Mouse (Mus musculus) megakaryocyte, embryonic 14.5 days (primary cell): ENCODE results near the gene Plekha8. TPM values are rescaled to one million over a fixed set of nuclear protein-coding genes. Genes with fewer than 3 reads are reported as not detected.

Experiments
- H3K27me3 ChIP-seq: replicated peaks from 2 replicates; pipeline ENCODE3; 2012; ENCODE audit warnings: inconsistent platforms
- H3K36me3 ChIP-seq: replicated peaks from 2 replicates; pipeline ENCODE3; 2012; ENCODE audit warnings: low read length, inconsistent platforms, mixed read lengths
- H3K4me1 ChIP-seq: 2 replicates; pipeline ENCODE4 v1.6.1; 2012; ENCODE audit warnings: inconsistent platforms
- H3K4me3 ChIP-seq: replicated peaks from 2 replicates; pipeline ENCODE3; 2012; ENCODE audit warnings: moderate library complexity, mild to moderate bottlenecking, inconsistent platforms
- H3K9me3 ChIP-seq: 2 replicates; pipeline ENCODE4 v1.6.1; 2012; ENCODE audit warnings: inconsistent platforms
- FLI1 ChIP-seq: IDR thresholded peaks from 2 replicates; pipeline ENCODE4 v1.6.1; 2012; ENCODE audit warnings: low read length, inconsistent platforms, mixed read lengths
- GATA1 ChIP-seq: IDR thresholded peaks from 3 replicates; pipeline ENCODE4 v1.6.1; 2012; ENCODE audit warnings: mixed read lengths, low read length, inconsistent platforms, borderline replicate concordance
- polyA plus RNA-seq: library from polyadenylated mRNA; stranded (reverse); fragments of >175 nt; gene quantifications from 2 replicates; pipeline ENCODE4 v1.2.3, GENCODE M21; 2012; ENCODE audit warnings: low replicate concordance; ENCODE audit not compliant: insufficient read depth

Plekha8 gene
- polyA plus RNA-seq, 1 experiment = 0.35 TPM

DNA sequence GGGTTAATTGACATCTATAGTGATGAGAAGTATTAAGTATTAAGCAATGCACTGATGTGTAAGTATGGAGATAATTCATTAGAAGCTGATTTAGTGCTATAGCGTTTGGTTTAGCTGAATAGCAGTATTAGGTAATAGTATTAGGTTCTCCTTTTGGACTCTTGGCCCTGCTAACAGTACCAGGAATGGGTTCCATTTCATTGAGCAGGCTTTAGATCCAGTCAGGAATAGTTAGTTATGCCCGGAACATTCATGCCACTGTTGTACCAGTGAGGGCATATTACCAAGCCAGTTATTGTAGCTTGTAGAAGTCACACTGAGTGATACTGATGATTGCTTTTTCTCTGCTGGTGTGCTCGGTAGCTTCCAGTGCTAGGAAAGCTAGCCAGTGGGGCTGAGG is 2.8 kb downstream of the Plekha8 start:
- peaks cover 31% of the 10 kb centered on the region for H3K27me3 ChIP-seq
- TF ChIP-seq GATA1 (no peak), FLI1 (no peak)
- no peaks in the 10 kb centered on the region for H3K36me3 ChIP-seq
- H3K4me1 ChIP-seq = peaks cover 42% of the 10 kb centered on the region
- H3K4me3 ChIP-seq = no peak overlapping the region
- H3K9me3 ChIP-seq = no peaks in the 10 kb centered on the region

DNA sequence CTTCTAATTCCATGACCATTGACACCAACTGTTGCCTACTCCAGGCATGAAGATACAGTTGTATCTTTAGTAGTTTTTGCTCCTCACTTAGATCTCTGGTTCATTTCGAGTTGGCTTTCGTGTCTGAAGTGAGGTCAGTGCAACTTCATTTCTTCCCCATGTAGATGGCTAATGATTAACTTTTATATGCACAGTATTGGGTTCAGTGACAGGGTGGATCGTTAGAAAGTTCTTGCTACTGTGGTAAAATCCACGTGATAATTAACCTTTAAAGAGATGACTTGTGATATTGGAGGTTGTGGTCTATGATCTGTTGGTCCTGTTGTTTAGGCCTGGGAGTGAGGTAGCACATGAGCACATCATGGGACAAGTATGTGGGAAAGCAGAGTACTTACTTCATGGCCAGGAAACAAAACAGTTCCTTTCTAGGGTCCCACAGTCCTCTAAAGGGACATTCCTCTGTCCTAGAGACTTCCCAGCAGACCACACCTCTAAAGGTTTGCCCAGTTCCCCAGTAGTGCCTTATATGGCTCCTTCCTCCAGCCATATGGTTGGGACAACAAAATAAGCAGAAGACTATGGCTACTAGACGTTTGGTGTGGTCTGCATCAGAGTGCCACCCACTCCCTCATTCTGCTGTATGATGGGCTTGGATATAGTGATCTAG is 5.9 kb downstream of the Plekha8 start:
- Histone ChIP-seq H3K36me3 (no peaks in the 10 kb centered on the region), H3K27me3 (peaks cover 21% of the 10 kb centered on the region), H3K4me3 (no peak overlapping the region), H3K4me1 (peaks cover 26% of the 10 kb centered on the region), H3K9me3 (peaks cover 6% of the 10 kb centered on the region)
- TF ChIP-seq FLI1 (no peak), GATA1 (no peak)

DNA sequence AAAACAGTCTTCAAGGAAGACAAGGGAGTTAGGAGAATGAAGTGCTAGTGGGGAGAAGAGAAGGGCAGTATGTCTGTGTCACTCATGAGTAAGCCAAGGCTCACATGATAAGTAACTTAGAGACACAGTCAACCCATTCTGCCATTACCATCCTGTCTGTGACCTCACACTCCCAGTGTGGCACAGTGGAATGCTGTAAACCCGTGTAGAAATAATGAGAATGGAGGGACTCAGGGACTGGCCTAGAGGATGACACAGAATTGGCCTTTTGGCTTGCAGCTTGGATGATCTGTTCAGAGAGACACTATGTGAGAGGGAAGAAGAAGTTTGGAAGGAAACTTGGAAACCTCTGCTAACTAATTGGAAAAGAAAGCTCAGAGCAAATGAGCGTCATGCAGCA is 8.0 kb downstream of the Plekha8 start:
- H3K9me3 ChIP-seq = peaks cover 7% of the 10 kb centered on the region
- TF ChIP-seq FLI1 (no peak), GATA1 (no peak)
- H3K4me3 ChIP-seq = no peak overlapping the region
- H3K4me1 ChIP-seq = peaks cover 23% of the 10 kb centered on the region
- peaks cover 3% of the 10 kb centered on the region for H3K27me3 ChIP-seq
- H3K36me3 ChIP-seq = no peaks in the 10 kb centered on the region

DNA sequence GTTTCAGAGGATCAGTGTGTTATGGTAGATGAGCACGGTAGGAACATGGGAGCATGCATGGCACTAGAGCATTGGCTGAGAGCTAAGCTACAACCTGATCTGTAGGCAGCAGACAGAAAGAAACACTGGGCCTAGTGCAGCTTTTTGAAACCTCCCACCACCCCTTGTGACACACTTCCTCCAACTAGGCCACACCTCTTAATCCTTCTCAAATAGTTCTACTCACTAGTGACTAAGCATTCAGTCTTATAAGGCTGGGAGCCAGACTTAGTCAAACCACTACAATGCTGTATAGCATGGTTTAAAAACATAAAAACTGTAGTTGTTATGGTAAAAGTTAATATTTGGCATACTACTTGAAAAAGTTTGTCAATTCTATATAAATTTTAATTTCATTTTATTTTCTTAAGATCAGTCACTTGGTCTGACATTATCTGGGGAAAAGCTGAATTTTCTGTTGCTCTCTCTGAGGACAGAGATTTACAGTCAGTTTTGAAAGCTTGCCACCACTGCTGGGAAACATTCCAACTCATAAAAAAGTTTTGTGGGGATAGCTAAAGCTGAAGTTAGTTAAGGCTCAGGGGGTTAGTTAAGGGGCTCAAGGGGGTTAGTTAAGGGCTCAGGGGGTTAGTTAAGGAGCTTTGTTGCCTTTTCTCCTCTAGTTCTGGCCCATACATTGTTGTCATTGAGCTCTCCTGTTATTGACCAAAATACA is 9.2 kb downstream of the Plekha8 start:
- Histone ChIP-seq H3K9me3 (peaks cover 13% of the 10 kb centered on the region), H3K4me3 (no peak overlapping the region), H3K4me1 (peaks cover 23% of the 10 kb centered on the region), H3K36me3 (no peaks in the 10 kb centered on the region), H3K27me3 (no peaks in the 10 kb centered on the region)
- TF ChIP-seq GATA1 = no peak
- no peak for TF ChIP-seq FLI1

DNA sequence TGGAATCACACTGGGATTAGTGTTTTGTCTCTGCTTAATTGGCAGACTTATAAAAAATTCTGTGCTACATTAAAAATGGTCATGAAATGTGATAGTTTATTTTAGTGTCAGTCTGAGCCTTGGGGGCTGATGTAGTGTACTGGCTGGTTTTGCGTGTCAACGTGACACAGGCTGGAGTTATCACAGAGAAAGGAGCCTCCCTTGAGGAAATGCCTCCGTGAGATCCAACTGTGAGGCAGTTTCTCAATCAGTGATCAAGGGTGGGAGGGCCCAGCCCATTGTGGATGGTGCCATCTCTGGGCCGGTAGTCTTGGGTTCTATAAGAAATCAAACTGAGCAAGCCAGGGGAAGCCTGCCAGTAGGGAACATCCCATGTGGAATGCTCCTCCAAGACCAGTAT is 11.3 kb downstream of the Plekha8 start:
- Histone ChIP-seq H3K36me3 (no peaks in the 10 kb centered on the region), H3K27me3 (no peaks in the 10 kb centered on the region), H3K4me1 (peaks cover 12% of the 10 kb centered on the region), H3K9me3 (peaks cover 16% of the 10 kb centered on the region), H3K4me3 (no peak overlapping the region)
- TF ChIP-seq GATA1 = no peak
- TF ChIP-seq FLI1 = no peak

DNA sequence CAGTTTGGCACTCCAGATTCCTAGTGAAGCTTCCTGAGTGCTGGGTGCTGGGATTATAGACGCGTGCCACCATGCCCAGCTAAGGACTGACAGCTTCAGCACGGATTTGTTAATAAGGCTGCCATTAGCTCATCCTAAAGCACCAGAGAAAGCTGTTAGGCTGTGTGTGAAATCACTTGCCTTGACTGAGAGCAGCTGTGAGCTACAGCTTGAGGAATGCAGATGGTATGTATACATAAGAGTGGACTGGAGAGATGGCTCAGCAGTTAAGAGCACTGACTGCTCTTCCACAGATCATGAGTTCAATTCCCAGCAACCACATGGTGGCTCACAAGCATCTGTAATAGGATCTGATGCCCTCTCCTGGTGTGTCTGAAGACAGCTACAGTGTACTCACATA is 22.5 kb downstream of the Plekha8 start:
- Histone ChIP-seq H3K4me3 (no peak overlapping the region), H3K4me1 (peaks cover 16% of the 10 kb centered on the region), H3K9me3 (no peaks in the 10 kb centered on the region), H3K27me3 (peaks cover 1% of the 10 kb centered on the region), H3K36me3 (peaks cover 9% of the 10 kb centered on the region)
- TF ChIP-seq GATA1 (no peak), FLI1 (no peak)

DNA sequence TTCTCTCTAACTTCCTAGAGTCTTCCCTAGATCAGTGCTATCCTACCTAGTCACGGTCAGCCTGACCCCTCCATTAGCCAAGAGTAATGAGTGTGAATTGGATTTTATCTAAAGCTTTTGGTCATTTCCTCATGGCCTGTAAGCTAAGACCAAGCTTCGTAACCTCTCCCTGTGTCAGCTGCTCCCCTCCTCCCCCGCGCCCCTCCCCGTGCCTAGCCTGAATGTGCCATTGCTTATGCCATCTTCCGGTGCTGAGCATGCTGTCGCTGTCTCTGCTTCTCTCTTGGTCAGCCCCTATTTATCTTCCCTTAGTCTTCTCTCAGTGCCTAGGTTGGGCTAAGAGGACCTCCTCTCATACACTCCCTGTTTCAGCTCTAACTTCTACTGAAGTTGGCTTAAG is 24.6 kb downstream of the Plekha8 start:
- no peak for TF ChIP-seq FLI1
- TF ChIP-seq GATA1 = no peak
- H3K36me3 ChIP-seq = peaks cover 15% of the 10 kb centered on the region

DNA sequence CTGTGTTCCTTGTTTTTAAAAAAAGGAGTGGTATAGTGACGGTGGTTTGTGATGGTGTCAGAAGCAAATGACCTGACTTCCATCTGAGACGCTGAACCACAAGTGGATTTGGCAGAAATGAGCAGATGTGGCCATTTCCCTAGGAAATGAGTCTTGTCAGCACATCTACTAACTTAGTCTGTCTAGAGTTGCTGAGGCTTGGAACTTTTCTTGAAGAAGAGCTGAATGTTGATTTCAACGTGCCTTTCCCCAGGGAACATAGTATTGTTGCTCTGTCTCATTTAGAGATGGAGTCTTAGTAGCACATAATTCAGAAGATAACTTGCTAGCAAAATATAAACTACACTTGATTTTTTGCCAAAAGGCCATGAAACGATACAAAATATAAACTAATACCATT is 25.4 kb downstream of the Plekha8 start:
- no peaks in the 10 kb centered on the region for H3K9me3 ChIP-seq
- peaks cover 16% of the 10 kb centered on the region for H3K4me1 ChIP-seq
- no peak overlapping the region for H3K4me3 ChIP-seq
- no peak for TF ChIP-seq FLI1
- no peak for TF ChIP-seq GATA1
- no peaks in the 10 kb centered on the region for H3K27me3 ChIP-seq
- peaks cover 19% of the 10 kb centered on the region for H3K36me3 ChIP-seq

More for the DNA sequence above, 24.6 kb downstream of the Plekha8 start:
- H3K4me1 ChIP-seq = peaks cover 16% of the 10 kb centered on the region
- no peak overlapping the region for H3K4me3 ChIP-seq
- H3K9me3 ChIP-seq = no peaks in the 10 kb centered on the region
- H3K27me3 ChIP-seq = no peaks in the 10 kb centered on the region

DNA sequence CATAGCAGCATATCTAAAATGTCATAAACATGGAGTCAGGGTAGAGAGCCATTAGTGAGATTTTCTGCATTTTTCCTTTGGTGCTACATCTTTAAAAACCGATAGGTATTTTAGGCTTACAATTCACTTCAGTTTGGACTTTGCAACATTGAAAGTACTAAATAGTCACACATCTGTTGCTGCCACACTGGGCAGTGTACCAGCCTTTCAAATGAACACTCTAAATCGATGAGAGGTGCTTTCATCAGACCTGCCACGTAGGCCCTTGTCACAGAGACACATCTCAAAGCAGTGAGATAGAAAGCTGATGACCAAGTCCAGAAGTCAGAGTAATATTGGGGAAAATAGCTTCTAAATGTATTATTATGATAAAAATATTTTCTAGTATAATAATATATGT is 33.5 kb downstream of the Plekha8 start:
- TF ChIP-seq FLI1 (no peak), GATA1 (no peak)
- Histone ChIP-seq H3K27me3 (no peaks in the 10 kb centered on the region), H3K4me1 (peaks cover 14% of the 10 kb centered on the region), H3K9me3 (no peaks in the 10 kb centered on the region), H3K36me3 (peaks cover 16% of the 10 kb centered on the region), H3K4me3 (no peak overlapping the region)

DNA sequence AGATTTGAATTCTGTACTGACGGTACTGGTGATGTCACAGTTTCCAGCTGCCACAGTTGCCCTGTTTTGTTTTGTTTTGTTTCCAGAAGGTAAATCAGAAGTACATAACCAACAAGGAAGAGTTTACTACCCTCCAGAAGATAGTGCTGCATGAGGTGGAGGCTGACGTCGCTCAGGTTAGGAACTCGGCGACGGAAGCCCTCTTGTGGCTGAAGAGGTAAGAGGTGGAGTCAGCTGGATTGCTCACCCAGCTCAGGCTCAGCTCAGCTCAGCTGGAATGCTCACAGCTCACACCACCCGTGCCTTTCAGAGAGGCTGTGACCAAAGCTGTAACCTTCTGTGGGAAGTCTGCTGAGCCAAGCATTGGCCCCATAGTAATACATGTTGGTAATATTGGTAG is 34.8 kb downstream of the Plekha8 start:
- Histone ChIP-seq H3K27me3 (no peaks in the 10 kb centered on the region), H3K9me3 (no peaks in the 10 kb centered on the region), H3K4me1 (peaks cover 19% of the 10 kb centered on the region), H3K36me3 (peaks cover 14% of the 10 kb centered on the region), H3K4me3 (no peak overlapping the region)
- TF ChIP-seq GATA1 (no peak), FLI1 (no peak)
